Mouse (Mus musculus) hindbrain, embryonic 11.5 days (tissue): ENCODE data around the gene Hoxa11. TPM values are rescaled to one million over a fixed set of nuclear protein-coding genes. Genes with fewer than 3 reads are reported as not detected.

Source experiments
- ATAC-seq: fragments of 200-750 bp; cut with Nextera tagmentation; 2 replicates; pipeline ENCODE4 v1.8.0; 2017; ENCODE audit warnings: mild to moderate bottlenecking, moderate TSS enrichment, moderate library complexity; ENCODE audit not compliant: low FRiP score
- DNase-seq: peaks from one replicate; pipeline ENCODE4 v3.0.0-alpha.2; 2015; ENCODE audit warnings: low spot score
- H3K27ac ChIP-seq: fragments of 300-500 bp; sonication (generic); 2 replicates; pipeline ENCODE4 v1.5.1; 2014; ENCODE audit warnings: mild to moderate bottlenecking, low read depth, low read length
- H3K27me3 ChIP-seq: fragments of 300-500 bp; sonication (generic); 2 replicates; pipeline ENCODE4 v1.6.1; 2014; ENCODE audit warnings: mild to moderate bottlenecking, low read length, moderate library complexity, mixed read lengths; ENCODE audit not compliant: control insufficient read depth, insufficient read depth
- H3K36me3 ChIP-seq: fragments of 300-500 bp; sonication (generic); 2 replicates; pipeline ENCODE4 v1.6.1; 2014; ENCODE audit warnings: mild to moderate bottlenecking, low read length, moderate library complexity, mixed read lengths; ENCODE audit not compliant: control insufficient read depth, insufficient read depth
- H3K4me1 ChIP-seq: fragments of 300-500 bp; sonication (generic); replicated peaks from 2 replicates; pipeline ENCODE4 v1.6.1; 2014; ENCODE audit warnings: low read length, mixed read lengths; ENCODE audit not compliant: control insufficient read depth, insufficient read depth
- H3K4me2 ChIP-seq: fragments of 300-500 bp; sonication (generic); replicated peaks from 2 replicates; pipeline ENCODE4 v1.6.1; 2014; ENCODE audit warnings: mild to moderate bottlenecking, low read depth, low read length
- H3K4me3 ChIP-seq: fragments of 300-500 bp; sonication (generic); 2 replicates; pipeline ENCODE4 v1.5.1; 2014; ENCODE audit warnings: low read depth, low read length
- H3K9ac ChIP-seq: fragments of 300-500 bp; sonication (generic); 2 replicates; pipeline ENCODE4 v1.6.1; 2014; ENCODE audit warnings: low read depth, low read length
- H3K9me3 ChIP-seq: fragments of 300-500 bp; sonication (generic); 2 replicates; pipeline ENCODE4 v1.6.1; 2016; ENCODE audit warnings: low read length; ENCODE audit not compliant: control insufficient read depth
- WGBS: fragments of 180-500 bp; shearing (Covaris S2); extraction: QIAGEN DNeasy Blood & Tissue Kit; methylation state at CpG from one replicate; pipeline ENCODE4 v1.1.7; 2014; 5-methylcytosine and 5-hydroxymethylcytosine counted together
- polyA plus RNA-seq: library from polyadenylated mRNA; unstranded; fragments of >200 nt; fragmentation: Nextera tagmentation; extraction: Ambion mirVana; gene quantifications from 2 replicates; pipeline ENCODE4 v1.2.1, GENCODE M21; 2014

Gene Hoxa11
- not detected in 2 replicates for polyA plus RNA-seq

DNA sequence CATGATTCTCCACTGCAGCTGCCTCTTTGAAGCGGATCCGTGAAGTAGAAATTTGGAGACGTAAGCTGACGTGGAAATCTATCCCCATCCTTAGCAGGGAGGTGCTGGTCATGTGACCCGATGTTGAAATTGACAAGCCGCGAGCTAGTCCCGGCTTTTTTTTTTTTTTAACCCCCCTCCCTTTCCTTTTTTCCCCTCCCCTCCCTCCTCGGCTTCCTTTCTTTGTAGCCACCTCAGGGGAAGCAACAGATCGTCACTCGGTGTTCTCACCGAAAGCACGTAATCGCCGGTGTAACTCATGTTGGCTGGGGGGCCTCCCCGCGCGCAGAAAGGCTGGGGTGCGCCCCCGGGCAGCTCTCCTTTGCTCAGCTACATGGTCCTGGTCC is at the start of gene Hoxa11:
Gene Hoxa11 (minus strand): TSS at position 54 of the 386 bp plus-strand sequence.
- WGBS = under 1% methylated on average over 20 of the region's 20 CpGs
- H3K9ac ChIP-seq = no peak within 1 kb of the TSS
- H3K4me2 ChIP-seq = no peak within 1 kb of the TSS
- no peak within 1 kb of the TSS for H3K4me3 ChIP-seq
- H3K9me3 ChIP-seq = no peaks in the 10 kb centered on the region
- DNase-seq (no peak), ATAC-seq (no peak)
- H3K4me1 ChIP-seq = peaks cover 2% of the 10 kb centered on the region; the same call in 1 of the 2 replicates
- peaks cover 95% of the 10 kb centered on the region for H3K27me3 ChIP-seq
- no peak within 1 kb of the TSS for H3K27ac ChIP-seq
- no peaks in the 10 kb centered on the region for H3K36me3 ChIP-seq

DNA sequence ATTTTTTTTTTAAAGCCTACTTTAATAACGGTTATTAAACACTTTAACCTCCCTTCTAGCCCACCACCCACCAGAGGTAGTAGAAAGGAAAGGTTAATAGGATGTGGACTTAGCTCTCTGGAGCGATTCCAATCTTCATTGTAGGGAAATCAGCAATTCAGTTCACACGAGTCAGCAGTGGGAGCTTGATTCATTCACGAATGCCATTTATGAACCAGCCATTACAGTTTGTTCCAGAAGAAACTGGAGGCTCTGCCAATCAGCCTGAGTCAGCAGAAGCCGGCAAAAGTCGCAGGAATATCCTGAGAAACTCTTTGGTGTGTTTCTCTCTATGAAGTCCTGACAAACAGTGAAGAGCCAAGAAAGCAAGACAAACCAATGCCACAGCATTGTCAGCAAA is 49.0 kb upstream of the Hoxa11 start:
- H3K4me1 ChIP-seq = no peaks in the 10 kb centered on the region
- no peak for DNase-seq
- no peak overlapping the region for H3K9ac ChIP-seq
- H3K9me3 ChIP-seq = no peaks in the 10 kb centered on the region
- WGBS = 75% methylated on average over 6 of the region's 6 CpGs
- H3K27me3 ChIP-seq = peaks cover 47% of the 10 kb centered on the region
- no peak for ATAC-seq
- no peak overlapping the region for H3K4me3 ChIP-seq
- H3K27ac ChIP-seq = no peak overlapping the region
- no peak overlapping the region for H3K4me2 ChIP-seq
- no peaks in the 10 kb centered on the region for H3K36me3 ChIP-seq

- no peaks in the 10 kb centered on the region for H3K9me3 ChIP-seq
- H3K4me1 ChIP-seq = no peaks in the 10 kb centered on the region
- H3K9ac ChIP-seq = no peak overlapping the region
- 51% methylated on average over 7 of the region's 7 CpGs for WGBS
- H3K36me3 ChIP-seq = no peaks in the 10 kb centered on the region
- H3K4me2 ChIP-seq = no peak overlapping the region
- ATAC-seq (no peak), DNase-seq (no peak)
- H3K27ac ChIP-seq = no peak overlapping the region
- no peak overlapping the region for H3K4me3 ChIP-seq
- peaks cover 57% of the 10 kb centered on the region for H3K27me3 ChIP-seq
Observed at GRCm38 (mm10) chr6:52292328-52292727, 46.7 kb upstream of the Hoxa11 start.

- WGBS = 1% methylated on average over 45 of the region's 45 CpGs
- ATAC-seq = no peak
Observed at GRCm38 (mm10) chr6:52291021-52291860, 45.6 kb upstream of the Hoxa11 start.

DNA sequence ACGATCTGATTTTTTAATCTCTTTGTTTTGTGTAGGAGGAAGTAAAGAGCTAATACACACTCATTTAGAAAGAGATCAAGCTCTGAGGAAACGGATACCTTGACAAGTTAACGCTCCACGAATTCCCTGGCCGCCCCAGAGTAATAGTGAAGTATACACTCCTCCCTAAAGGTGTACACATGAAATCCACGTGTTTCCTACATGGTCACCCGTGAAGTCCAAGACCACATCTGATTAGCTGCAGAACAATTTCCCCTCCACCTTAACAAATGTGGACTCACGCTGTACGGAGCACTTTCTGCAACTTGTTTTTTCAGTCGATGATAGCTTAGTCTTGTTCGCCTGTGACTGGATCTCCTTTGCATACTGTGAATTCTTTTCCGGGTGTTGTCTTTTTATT is 44.6 kb upstream of the Hoxa11 start:
- peak; percentile 49 for DNase-seq
- ATAC-seq = no peak
- 27% methylated on average over 12 of the region's 12 CpGs for WGBS

More at GRCm38 (mm10) chr6:52291021-52291860, 45.6 kb upstream of the Hoxa11 start:
- Histone ChIP-seq H3K4me3 (0 out of 2 replicates have a peak overlapping the region, but pooled peaks have one; percentile 7), H3K9ac (no peak overlapping the region), H3K27me3 (peaks cover 54% of the 10 kb centered on the region), H3K4me2 (no peak overlapping the region; the same call in 1 of the 2 replicates), H3K9me3 (no peaks in the 10 kb centered on the region), H3K36me3 (no peaks in the 10 kb centered on the region), H3K27ac (no peak overlapping the region), H3K4me1 (no peaks in the 10 kb centered on the region)
- DNase-seq = peak; percentile 62

DNA sequence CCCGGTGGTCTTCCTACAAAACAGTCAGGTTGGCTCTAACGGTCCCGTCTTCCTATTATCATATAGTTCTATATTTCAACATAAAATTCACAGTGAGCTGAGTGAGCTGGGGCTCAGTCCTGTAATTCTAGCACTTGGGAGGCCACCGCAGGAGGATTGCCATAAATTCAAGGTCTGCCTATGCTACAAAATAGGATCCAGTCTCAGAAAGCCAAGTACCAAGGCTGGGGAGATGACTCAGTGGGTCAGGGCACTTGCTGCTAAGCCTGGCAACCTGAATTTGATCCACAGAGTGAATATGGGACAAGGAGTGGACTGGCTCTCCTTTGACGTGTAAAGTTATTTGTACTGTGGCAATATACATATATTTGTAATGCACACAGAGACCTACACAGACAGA is 38.3 kb upstream of the Hoxa11 start:
- no peaks in the 10 kb centered on the region for H3K9me3 ChIP-seq
- H3K27me3 ChIP-seq = peaks cover 21% of the 10 kb centered on the region
- ATAC-seq = no peak
- no peak overlapping the region for H3K27ac ChIP-seq
- DNase-seq = no peak
- H3K4me2 ChIP-seq = no peak overlapping the region
- no peaks in the 10 kb centered on the region for H3K4me1 ChIP-seq
- H3K9ac ChIP-seq = no peak overlapping the region
- H3K36me3 ChIP-seq = no peaks in the 10 kb centered on the region
- H3K4me3 ChIP-seq = no peak overlapping the region
- WGBS = 90% methylated on average over 5 of the region's 5 CpGs

More for the DNA sequence above, 44.6 kb upstream of the Hoxa11 start:
- Histone ChIP-seq H3K36me3 (no peaks in the 10 kb centered on the region), H3K4me1 (no peaks in the 10 kb centered on the region), H3K9ac (no peak overlapping the region), H3K4me2 (no peak overlapping the region), H3K9me3 (no peaks in the 10 kb centered on the region), H3K4me3 (no peak overlapping the region), H3K27ac (no peak overlapping the region), H3K27me3 (peaks cover 56% of the 10 kb centered on the region)

GRCm38 (mm10) chr6:52281084-52281483 is 35.5 kb upstream of the Hoxa11 start:
- no peaks in the 10 kb centered on the region for H3K4me1 ChIP-seq
- no peak for ATAC-seq
- DNase-seq = no peak
- no peak overlapping the region for H3K27ac ChIP-seq
- peaks cover 35% of the 10 kb centered on the region for H3K27me3 ChIP-seq
- H3K4me3 ChIP-seq = no peak overlapping the region
- H3K36me3 ChIP-seq = no peaks in the 10 kb centered on the region
- whole genome bisulfite sequencing = 69% methylated on average over 12 of the region's 12 CpGs
- no peaks in the 10 kb centered on the region for H3K9me3 ChIP-seq
- no peak overlapping the region for H3K4me2 ChIP-seq
- no peak overlapping the region for H3K9ac ChIP-seq

DNA sequence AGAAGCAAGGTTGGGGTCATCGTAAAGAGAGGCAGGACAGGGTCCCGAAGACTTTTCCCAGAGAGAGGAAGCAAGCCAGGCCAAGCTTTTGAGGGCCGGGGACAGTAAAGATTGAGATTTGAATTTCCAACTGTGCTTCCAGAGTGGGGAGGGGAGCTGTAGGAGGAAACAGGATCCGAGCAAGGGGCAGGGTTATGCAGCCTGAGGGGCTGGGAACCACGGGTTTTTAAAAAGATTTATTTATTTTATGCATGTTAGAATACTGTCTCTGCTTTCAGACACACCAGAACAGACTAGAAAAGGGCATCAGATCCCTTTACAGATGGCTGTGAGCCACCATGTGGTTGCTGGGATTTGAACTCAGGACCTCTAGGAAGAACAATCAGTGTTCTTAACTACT is 31.3 kb upstream of the Hoxa11 start:
- Histone ChIP-seq H3K4me2 (no peak overlapping the region), H3K36me3 (no peaks in the 10 kb centered on the region), H3K4me3 (no peak overlapping the region), H3K27ac (no peak overlapping the region), H3K4me1 (no peaks in the 10 kb centered on the region), H3K9me3 (no peaks in the 10 kb centered on the region), H3K9ac (no peak overlapping the region), H3K27me3 (peaks cover 65% of the 10 kb centered on the region)
- no peak for ATAC-seq
- no peak for DNase-seq
- WGBS = 5% methylated on average over 5 of the region's 5 CpGs

- no peaks in the 10 kb centered on the region for H3K36me3 ChIP-seq
- DNase-seq (peak; percentile 37), ATAC-seq (no peak)
- no peak overlapping the region for H3K27ac ChIP-seq
- H3K4me3 ChIP-seq = no peak overlapping the region
- 3% methylated on average over 6 of the region's 6 CpGs for WGBS
- no peak overlapping the region for H3K4me2 ChIP-seq
- no peaks in the 10 kb centered on the region for H3K9me3 ChIP-seq
- peaks cover 70% of the 10 kb centered on the region for H3K27me3 ChIP-seq
- H3K4me1 ChIP-seq = no peaks in the 10 kb centered on the region
- H3K9ac ChIP-seq = no peak overlapping the region
Observed at GRCm38 (mm10) chr6:52276382-52276781, 30.8 kb upstream of the Hoxa11 start.
